Mouse (Mus musculus) cerebellum, adult 2 months (tissue): ENCODE measurements at regions not wholly inside any gene's neighbourhood (a gene's known extent, or its start where the extent isn't known, plus 50 kb on each side); places are given as distances from the start of the nearest gene placed in this dataset.
A peak's percentile ranks its signal among the peaks of the same experiment; 100 is the strongest.

Experiments used
- DNase-seq, 2 experiments: peaks; one replicate each; pipeline ENCODE4 v3.0.0; 2021
- H3K27ac ChIP-seq: fragments of 200-500 bp; 2 replicates; pipeline ENCODE4 v1.5.1; 2012; ENCODE audit warnings: low read length, control low read depth, inconsistent platforms; ENCODE audit not compliant: insufficient read depth
- H3K27me3 ChIP-seq: fragments of 200-500 bp; 2 replicates; pipeline ENCODE4 v1.6.1; 2012; ENCODE audit warnings: inconsistent platforms, mild to moderate bottlenecking, low read length, moderate library complexity; ENCODE audit not compliant: control insufficient read depth, insufficient read depth
- H3K4me1 ChIP-seq: fragments of 200-500 bp; 2 replicates; pipeline ENCODE4 v1.6.1; 2011; ENCODE audit warnings: low read length; ENCODE audit not compliant: control insufficient read depth, insufficient read depth
- H3K4me3 ChIP-seq: fragments of 200-500 bp; replicated peaks from 2 replicates; pipeline ENCODE3; 2011; ENCODE audit warnings: mild to moderate bottlenecking, low read depth, low read length, control low read depth; ENCODE audit not compliant: insufficient read depth
- CTCF ChIP-seq: fragments of 200-500 bp; IDR thresholded peaks from 2 replicates; pipeline ENCODE4 v1.5.1; 2011; ENCODE audit warnings: low read depth, mild to moderate bottlenecking, control low read depth, low read length, moderate library complexity, borderline replicate concordance; ENCODE audit not compliant: insufficient read depth
- POLR2A ChIP-seq: fragments of 200-500 bp; IDR thresholded peaks from 2 replicates; pipeline ENCODE4 v1.6.1; 2011; ENCODE audit warnings: low read length, control low read depth, borderline replicate concordance; ENCODE audit not compliant: insufficient read depth
- WGBS: fragments of 180-500 bp; shearing (Covaris S2); methylation state at CpG from one replicate; pipeline ENCODE4 v1.1.7; 2018; 5-methylcytosine and 5-hydroxymethylcytosine counted together

DNA sequence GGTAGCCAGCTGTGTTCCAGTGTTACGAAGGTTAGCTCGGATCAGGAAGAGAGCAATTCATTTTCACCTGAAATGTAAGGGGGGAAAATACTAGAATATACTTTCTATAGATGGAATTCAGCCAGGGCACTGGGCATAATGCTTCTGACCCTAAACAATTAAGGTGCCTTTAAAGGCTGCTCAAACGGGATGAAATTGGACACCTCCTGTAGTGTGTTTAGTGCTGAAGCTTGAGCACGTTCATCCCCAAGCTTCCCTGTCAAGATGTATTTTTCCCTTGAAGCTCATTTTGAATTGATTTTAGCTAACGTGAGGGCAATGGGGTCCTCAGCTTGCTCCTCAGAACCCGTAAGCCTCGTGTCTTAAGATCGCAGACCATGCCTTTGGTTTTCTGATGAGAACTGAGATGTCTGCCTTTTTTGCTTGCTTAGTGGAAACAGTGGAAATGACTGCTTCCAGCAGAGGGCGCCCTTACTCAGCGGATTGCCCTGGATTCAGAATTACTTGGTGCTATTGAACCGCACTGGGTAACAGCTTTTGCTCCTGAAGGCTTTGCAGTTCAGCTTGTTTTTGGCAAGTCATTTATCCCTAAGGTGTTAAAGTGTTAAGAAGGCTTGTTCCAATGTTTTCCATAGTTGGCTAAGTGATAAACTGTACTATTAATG, 74.6 kb upstream of the Fermt1 start:
- TF ChIP-seq CTCF = peak; percentile 67; the same call in 1 of the 2 replicates
- no peak for TF ChIP-seq POLR2A
- H3K4me1 ChIP-seq = no peaks in the 10 kb centered on the region
- WGBS = 25% methylated on average over 11 of the region's 11 CpGs
- H3K4me3 ChIP-seq = no peak overlapping the region
- no peaks in the 10 kb centered on the region for H3K27me3 ChIP-seq
- H3K27ac ChIP-seq = no peak overlapping the region
- peak; percentile 45 to 57 for DNase-seq

DNA sequence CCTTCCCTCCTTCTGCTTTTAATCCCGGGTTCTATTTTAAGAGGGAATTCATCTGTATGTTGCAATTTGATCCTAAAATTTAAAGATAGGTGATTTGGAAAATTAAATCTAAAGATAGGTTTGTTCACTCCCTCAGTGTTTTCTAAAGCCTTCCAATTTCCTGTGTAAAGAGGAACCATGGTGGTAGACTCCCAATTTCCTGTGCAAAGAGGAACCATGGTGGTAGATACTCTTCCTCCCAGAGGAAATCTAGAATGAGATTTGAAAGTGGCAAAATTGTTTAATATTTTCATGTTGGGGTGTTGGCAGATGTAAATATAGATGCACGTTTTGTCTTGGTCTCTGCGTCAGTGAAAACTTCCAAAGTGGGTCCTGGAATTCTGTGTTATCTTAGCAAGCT, 75.5 kb upstream of the Fermt1 start:
- WGBS = 91% methylated on average over 3 of the region's 3 CpGs
- Histone ChIP-seq H3K4me1 (no peaks in the 10 kb centered on the region), H3K27ac (no peak overlapping the region), H3K27me3 (no peaks in the 10 kb centered on the region), H3K4me3 (no peak overlapping the region)
- TF ChIP-seq CTCF = no peak
- no peak for TF ChIP-seq POLR2A
- no peak for DNase-seq

DNA sequence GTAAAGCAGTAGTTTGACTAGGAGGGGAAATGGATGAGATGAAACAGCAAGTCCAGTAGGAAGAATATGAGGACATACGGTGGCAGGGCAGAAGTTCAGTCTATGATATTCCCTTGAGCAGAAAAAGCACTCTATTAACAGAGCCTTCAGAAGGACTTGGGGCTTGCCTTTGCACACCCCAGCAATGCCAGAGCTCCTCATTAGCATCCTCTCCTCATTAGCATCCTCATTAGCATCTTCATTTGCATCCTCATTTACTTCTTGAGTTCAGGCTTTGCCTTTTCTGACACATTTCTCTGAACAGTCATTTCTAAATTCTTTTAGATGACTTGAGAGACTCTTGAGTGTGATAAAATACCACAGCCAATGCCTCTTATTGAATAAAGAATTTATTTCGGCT, 81.3 kb upstream of the Fermt1 start:
- H3K4me3 ChIP-seq = no peak overlapping the region
- 85% methylated on average over 2 of the region's 2 CpGs for WGBS
- TF ChIP-seq CTCF (no peak), POLR2A (no peak)

DNA sequence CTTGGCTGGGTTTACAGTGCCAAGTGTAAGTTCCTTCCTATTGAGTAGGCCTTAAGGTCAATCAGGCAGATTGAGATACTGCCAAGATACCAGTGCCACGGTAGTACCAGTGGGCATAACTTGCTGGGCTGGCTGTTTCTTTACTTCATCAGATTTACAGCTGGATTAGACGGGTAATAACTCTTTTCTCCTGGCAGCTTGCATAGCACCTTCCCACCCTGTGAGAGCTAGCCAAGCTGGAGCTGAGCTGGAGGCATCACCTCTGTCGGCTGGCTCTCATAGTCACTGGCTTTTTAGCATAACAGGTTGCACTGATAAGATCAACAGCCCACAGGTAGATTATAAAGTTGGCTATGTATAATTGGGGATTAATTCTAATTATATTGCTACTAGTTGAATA, 89.7 kb upstream of the Fermt1 start:
- Histone ChIP-seq H3K27me3 (no peaks in the 10 kb centered on the region), H3K27ac (no peak overlapping the region), H3K4me3 (no peak overlapping the region), H3K4me1 (no peaks in the 10 kb centered on the region)
- WGBS = 62% methylated on average over 3 of the region's 3 CpGs
- DNase-seq = no peak
- TF ChIP-seq POLR2A (no peak), CTCF (no peak)

More for the DNA sequence above, 81.3 kb upstream of the Fermt1 start:
- Histone ChIP-seq H3K4me1 (no peaks in the 10 kb centered on the region), H3K27me3 (no peaks in the 10 kb centered on the region), H3K27ac (no peak overlapping the region)
- DNase-seq = no peak

DNA sequence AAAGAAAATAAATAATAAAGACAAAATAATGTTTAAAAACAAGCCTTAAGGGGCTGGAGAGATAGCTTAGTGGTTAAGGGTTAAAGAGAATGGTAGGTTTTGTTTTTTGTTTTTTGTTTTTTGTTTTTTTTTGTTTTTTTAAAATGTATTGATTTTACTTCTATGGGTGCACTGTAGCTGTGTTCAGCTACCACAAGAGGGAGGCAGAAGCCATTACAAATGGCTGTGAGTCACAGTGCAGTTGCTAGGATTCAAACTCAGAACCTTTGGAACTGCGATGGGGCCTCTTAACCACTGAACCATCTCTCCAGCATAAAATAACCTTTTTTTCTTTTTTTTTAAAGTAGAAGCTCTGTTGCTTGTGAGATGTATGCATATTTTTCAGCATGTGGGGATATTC, 95.0 kb upstream of the Fermt1 start:
- Histone ChIP-seq H3K27me3 (no peaks in the 10 kb centered on the region), H3K4me3 (no peak overlapping the region), H3K27ac (no peak overlapping the region), H3K4me1 (no peaks in the 10 kb centered on the region)
- 95% methylated on average over 1 of the region's 1 CpGs for WGBS
- no peak for DNase-seq
- TF ChIP-seq CTCF = no peak
- no peak for TF ChIP-seq POLR2A

DNA sequence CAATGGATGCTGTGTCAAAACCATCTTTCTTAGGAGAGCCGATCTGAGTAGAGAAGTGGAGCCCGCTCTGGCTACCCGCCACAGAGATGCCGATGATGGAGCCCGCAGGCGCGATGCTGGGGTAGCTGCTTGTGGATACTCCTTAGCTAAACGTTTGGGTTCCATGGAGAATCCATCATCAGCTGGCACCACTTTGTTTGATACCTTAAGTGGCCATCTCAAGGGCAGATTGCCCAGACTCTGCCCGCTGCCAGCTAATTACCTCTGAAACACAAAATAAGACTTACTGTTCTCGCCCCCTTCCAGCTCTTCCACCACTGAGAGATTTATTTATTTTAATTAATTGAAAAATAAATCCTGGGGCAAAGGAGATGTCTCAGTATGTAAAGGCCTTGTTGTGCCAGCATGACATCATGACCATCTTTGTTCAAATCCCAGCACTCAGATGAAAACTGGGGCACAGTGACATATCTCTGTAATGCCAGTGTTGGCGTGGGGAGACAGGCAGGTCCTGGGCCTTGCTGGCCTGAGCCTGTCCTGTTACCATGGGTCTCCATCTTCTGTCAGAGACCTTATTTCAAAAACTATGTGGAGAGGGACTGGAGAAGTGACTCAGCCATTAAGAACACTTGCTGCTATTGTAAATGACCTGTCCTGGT, 132.1 kb upstream of the Fermt1 start:
- TF ChIP-seq POLR2A = no peak
- TF ChIP-seq CTCF = no peak
- Histone ChIP-seq H3K4me3 (no peak overlapping the region), H3K27me3 (no peaks in the 10 kb centered on the region), H3K4me1 (no peaks in the 10 kb centered on the region), H3K27ac (no peak overlapping the region)
- 37% methylated on average over 11 of the region's 11 CpGs for WGBS
- peak in 1 of 2 experiments; percentile 16 for DNase-seq

DNA sequence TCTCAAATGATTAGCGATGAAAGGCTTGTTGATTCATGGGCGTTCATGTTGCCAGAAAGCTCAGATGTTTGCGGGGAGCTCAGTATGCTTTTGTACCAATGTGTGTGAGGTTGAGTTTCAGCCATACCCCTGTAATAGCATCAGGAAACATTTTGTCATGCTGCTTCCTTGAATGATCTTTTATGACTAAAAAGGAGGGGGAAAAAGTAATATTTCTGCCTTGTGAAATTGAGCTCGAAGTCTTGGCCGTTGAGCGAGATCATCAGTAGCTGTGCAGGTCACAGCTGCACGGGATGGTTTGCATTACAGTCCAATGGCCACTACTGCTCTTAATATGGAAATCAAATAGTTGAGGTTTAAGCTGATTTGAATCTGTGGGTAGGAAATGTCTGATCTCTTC, 145.3 kb upstream of the Fermt1 start:
- WGBS = 85% methylated on average over 7 of the region's 7 CpGs
- DNase-seq = no peak
- Histone ChIP-seq H3K4me3 (no peak overlapping the region), H3K27ac (no peak overlapping the region), H3K4me1 (no peaks in the 10 kb centered on the region), H3K27me3 (no peaks in the 10 kb centered on the region)
- TF ChIP-seq POLR2A = no peak
- no peak for TF ChIP-seq CTCF

DNA sequence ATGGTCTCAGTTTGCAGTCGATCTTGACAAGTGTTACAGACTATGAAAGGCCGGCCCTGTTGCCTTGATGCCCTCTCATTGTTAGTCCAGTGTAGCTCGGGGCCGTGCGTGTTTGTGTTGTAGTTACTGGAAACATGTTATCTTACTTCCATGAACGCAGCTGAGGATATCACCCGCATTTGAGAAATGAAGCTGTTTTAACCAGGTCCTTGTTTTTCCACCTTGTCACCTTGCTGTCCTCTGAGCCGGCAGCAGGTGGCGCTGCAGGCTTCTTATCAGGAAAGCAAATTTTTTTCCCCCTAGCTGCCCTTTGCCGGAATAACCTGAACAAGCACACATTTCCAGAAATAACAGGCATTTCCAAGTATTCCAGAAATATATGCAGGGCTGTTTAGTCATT, 167.9 kb upstream of the Fermt1 start:
- 21% methylated on average over 10 of the region's 10 CpGs for WGBS
- no peak overlapping the region for H3K4me3 ChIP-seq

More for the DNA sequence above, 167.9 kb upstream of the Fermt1 start:
- peak; percentile 41 to 61 for DNase-seq
- Histone ChIP-seq H3K4me1 (no peaks in the 10 kb centered on the region), H3K27ac (no peak overlapping the region), H3K27me3 (no peaks in the 10 kb centered on the region)
- no peak for TF ChIP-seq POLR2A
- TF ChIP-seq CTCF = peak; percentile 87
